Mouse (Mus musculus) kidney, adult 2 months (tissue): ENCODE results near the gene Usp54. TPM values are rescaled to one million over a fixed set of nuclear protein-coding genes. Genes with fewer than 3 reads are reported as not detected.
A peak's percentile ranks its signal among the peaks of the same experiment; 100 is the strongest.

ENCODE experiments used
- DNase-seq: peaks from one replicate; pipeline ENCODE4 v3.0.0; 2021
- H3K27ac ChIP-seq: fragments of 200-500 bp; 2 replicates; pipeline ENCODE4 v1.5.1; 2012; ENCODE audit warnings: low read depth, low read length, control low read depth, inconsistent platforms; ENCODE audit not compliant: insufficient read depth
- H3K27me3 ChIP-seq: fragments of 200-500 bp; replicated peaks from 2 replicates; pipeline ENCODE4 v1.6.1; 2012; ENCODE audit warnings: mild to moderate bottlenecking, moderate library complexity, low read length, inconsistent platforms; ENCODE audit not compliant: control insufficient read depth, insufficient read depth
- H3K36me3 ChIP-seq: fragments of 200-500 bp; 2 replicates; pipeline ENCODE4 v1.6.1; 2012; ENCODE audit warnings: mild to moderate bottlenecking, moderate library complexity, low read length, inconsistent platforms; ENCODE audit not compliant: control insufficient read depth, insufficient read depth
- H3K4me1 ChIP-seq: fragments of 200-500 bp; 2 replicates; pipeline ENCODE4 v1.6.1; 2011; ENCODE audit warnings: low read length; ENCODE audit not compliant: control insufficient read depth, insufficient read depth
- H3K4me3 ChIP-seq: fragments of 200-500 bp; 2 replicates; pipeline ENCODE4 v1.5.1; 2011; ENCODE audit warnings: mild to moderate bottlenecking, low read depth, low read length, control low read depth; ENCODE audit not compliant: insufficient read depth
- CTCF ChIP-seq: fragments of 200-500 bp; conservative IDR thresholded peaks from 2 replicates; pipeline ENCODE4 v1.5.1; 2011; ENCODE audit warnings: low read depth, mild to moderate bottlenecking, control low read depth, low read length, moderate library complexity, mixed read lengths; ENCODE audit not compliant: insufficient read depth, insufficient read length
- POLR2A ChIP-seq: fragments of 200-500 bp; IDR thresholded peaks from one replicate; pipeline ENCODE4 v1.6.1; 2011; ENCODE audit warnings: low read depth, low read length, control low read depth
- WGBS: fragments of 180-500 bp; shearing (Covaris S2); methylation state at CpG from one replicate; pipeline ENCODE4 v1.1.7; 2018; 5-methylcytosine and 5-hydroxymethylcytosine counted together
- polyA plus RNA-seq: library from polyadenylated mRNA; depleted of rRNA; stranded (reverse); fragments of >200 nt; gene quantifications from 2 replicates; pipeline ENCODE4 v1.2.3, GENCODE M21; 2012

The Usp54 gene
- polyA plus RNA-seq, 1 experiment = 7.9 TPM

GRCm38 (mm10) chr14:20550136-20550535 is 90.7 kb downstream of the Usp54 start:
- TF ChIP-seq CTCF (no peak), POLR2A (no peak)
- Histone ChIP-seq H3K4me1 (peaks cover 4% of the 10 kb centered on the region; the same call in 1 of the 2 replicates), H3K27ac (no peak overlapping the region), H3K36me3 (no peaks in the 10 kb centered on the region; the same call in 1 of the 2 replicates), H3K4me3 (no peak overlapping the region), H3K27me3 (no peaks in the 10 kb centered on the region)
- 48% methylated on average over 2 of the region's 2 CpGs for WGBS
- DNase-seq = peak; percentile 64

GRCm38 (mm10) chr14:20546415-20546814 is 94.4 kb downstream of the Usp54 start, which contains the start of gene Ppp3cb:
Ppp3cb (minus strand) TSS chr14:20546573.
- H3K4me1 ChIP-seq = peaks cover 7% of the 10 kb centered on the region; the same call in 1 of the 2 replicates
- H3K36me3 ChIP-seq = no peaks in the 10 kb centered on the region
- H3K4me3 ChIP-seq = peak within 1 kb of the TSS; percentile 99
- DNase-seq = peak; percentile 92
- under 1% methylated on average over 27 of the region's 29 CpGs for WGBS
- no peaks in the 10 kb centered on the region for H3K27me3 ChIP-seq
- peak within 1 kb of the TSS; percentile 71 for H3K27ac ChIP-seq
- no peak for TF ChIP-seq POLR2A
- no peak for TF ChIP-seq CTCF

GRCm38 (mm10) chr14:20545529-20546331 is 95.1 kb downstream of the Usp54 start:
- Histone ChIP-seq H3K27me3 (no peaks in the 10 kb centered on the region), H3K27ac (peak overlapping the region; percentile 71), H3K36me3 (no peaks in the 10 kb centered on the region), H3K4me3 (peak overlapping the region; percentile 99), H3K4me1 (peaks cover 7% of the 10 kb centered on the region; the same call in 1 of the 2 replicates)
- peak; percentile 95 for DNase-seq
- TF ChIP-seq POLR2A = no peak
- TF ChIP-seq CTCF = no peak
- WGBS = under 1% methylated on average over 66 of the region's 67 CpGs

- H3K27ac ChIP-seq = no peak overlapping the region
- H3K4me1 ChIP-seq = peaks cover 7% of the 10 kb centered on the region; the same call in 1 of the 2 replicates
- TF ChIP-seq CTCF (no peak), POLR2A (no peak)
- 61% methylated on average over 7 of the region's 7 CpGs for WGBS
- H3K36me3 ChIP-seq = no peaks in the 10 kb centered on the region
- H3K4me3 ChIP-seq = peak overlapping the region; percentile 99; the same call in 1 of the 2 replicates
- no peak for DNase-seq
- H3K27me3 ChIP-seq = no peaks in the 10 kb centered on the region
Measured at GRCm38 (mm10) chr14:20544467-20545411, 96.1 kb downstream of the Usp54 start.

- 72% methylated on average over 4 of the region's 4 CpGs for WGBS
- no peak overlapping the region for H3K27ac ChIP-seq
Measured at GRCm38 (mm10) chr14:20529643-20530042, 111.2 kb downstream of the Usp54 start.

GRCm38 (mm10) chr14:20520179-20520578 is 120.7 kb downstream of the Usp54 start:
- H3K27ac ChIP-seq = no peak overlapping the region
- H3K27me3 ChIP-seq = no peaks in the 10 kb centered on the region
- DNase-seq = no peak
- no peak for TF ChIP-seq POLR2A
- TF ChIP-seq CTCF = no peak
- no peak overlapping the region for H3K4me3 ChIP-seq
- WGBS = 95% methylated on average over 2 of the region's 2 CpGs
- H3K36me3 ChIP-seq = peaks cover 1% of the 10 kb centered on the region
- H3K4me1 ChIP-seq = no peaks in the 10 kb centered on the region

More at GRCm38 (mm10) chr14:20529643-20530042, 111.2 kb downstream of the Usp54 start:
- H3K4me3 ChIP-seq = no peak overlapping the region
- no peak for DNase-seq
- peaks cover 1% of the 10 kb centered on the region; the same call in 1 of the 2 replicates for H3K36me3 ChIP-seq
- no peak for TF ChIP-seq POLR2A
- no peak for TF ChIP-seq CTCF
- H3K4me1 ChIP-seq = no peaks in the 10 kb centered on the region
- no peaks in the 10 kb centered on the region for H3K27me3 ChIP-seq
